Mouse (Mus musculus): ENCODE data around the gene Oxnad1.
"Not testable (repeated sequence)": the region's sequence is repeated elsewhere in the genome, so short reads cannot be mapped to it uniquely, and the experiment has no call there.

The Oxnad1 gene

GRCm38 (mm10) chr14:32084761-32085485, at the start of gene Oxnad1:
TSS of gene Oxnad1 (plus strand) at chr14:32085374.
- DNase-seq = peak; percentile 84

GRCm38 (mm10) chr14:32036482-32036881, 48.7 kb upstream of the Oxnad1 start:
- no peak for DNase-seq

DNA sequence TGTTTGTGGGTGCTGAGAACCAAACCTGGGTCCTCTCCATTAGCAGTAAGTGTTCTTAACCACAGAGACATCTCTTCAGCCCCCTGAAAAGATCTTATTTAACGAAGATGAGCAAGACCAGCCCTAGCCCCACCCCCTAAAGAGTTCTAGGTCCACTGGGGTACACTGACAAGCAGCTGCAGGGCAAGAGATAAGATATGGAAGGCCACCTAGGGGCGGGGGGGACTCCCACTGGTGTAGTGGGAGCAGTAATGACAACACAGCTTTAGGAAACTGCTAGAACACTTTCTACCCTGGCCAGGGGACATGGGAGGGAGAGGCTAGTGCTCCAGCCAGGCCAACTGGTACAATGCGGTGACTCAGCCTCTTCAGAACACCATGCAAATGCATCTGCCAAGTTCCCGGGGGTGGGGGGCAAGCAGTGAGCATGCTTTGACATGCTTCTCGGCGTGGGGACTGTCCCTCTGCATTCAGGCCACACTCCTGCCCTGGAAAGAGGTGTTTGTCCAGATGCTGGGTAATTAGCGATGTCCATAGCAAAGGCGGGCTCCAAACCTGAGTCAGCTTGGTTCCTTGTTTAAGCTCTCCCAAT, 47.4 kb upstream of the Oxnad1 start:
- no peak for DNase-seq

- no peak for DNase-seq
These were observed 43.1 kb upstream of the Oxnad1 start for GRCm38 (mm10) chr14:32042108-32042507.

DNA sequence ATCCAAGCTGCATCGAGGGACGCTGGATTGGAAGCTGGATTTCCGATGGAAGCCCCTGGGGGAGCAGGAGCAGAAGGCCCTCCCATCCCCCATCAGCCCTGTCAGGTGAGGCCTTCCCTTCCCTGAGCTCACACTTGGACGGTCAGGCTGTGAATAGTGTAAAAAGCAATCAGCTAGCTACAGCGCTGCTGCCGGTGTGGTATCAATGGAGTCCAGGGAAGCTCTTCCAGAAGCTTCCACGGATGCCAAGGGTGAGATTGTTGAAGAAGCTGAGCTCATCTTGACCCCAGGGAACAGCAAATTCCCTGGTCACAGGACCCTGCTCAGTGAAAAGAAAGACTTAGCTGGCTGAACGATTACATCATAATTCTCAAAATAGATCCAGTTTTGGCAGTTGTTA, 38.8 kb upstream of the Oxnad1 start:
- no peak for DNase-seq

GRCm38 (mm10) chr14:32050171-32050570, 35.0 kb upstream of the Oxnad1 start:
- no peak for DNase-seq

GRCm38 (mm10) chr14:32053895-32054294, 31.3 kb upstream of the Oxnad1 start:
- DNase-seq = no peak

GRCm38 (mm10) chr14:32054788-32055187, 30.4 kb upstream of the Oxnad1 start:
- no peak for DNase-seq

DNA sequence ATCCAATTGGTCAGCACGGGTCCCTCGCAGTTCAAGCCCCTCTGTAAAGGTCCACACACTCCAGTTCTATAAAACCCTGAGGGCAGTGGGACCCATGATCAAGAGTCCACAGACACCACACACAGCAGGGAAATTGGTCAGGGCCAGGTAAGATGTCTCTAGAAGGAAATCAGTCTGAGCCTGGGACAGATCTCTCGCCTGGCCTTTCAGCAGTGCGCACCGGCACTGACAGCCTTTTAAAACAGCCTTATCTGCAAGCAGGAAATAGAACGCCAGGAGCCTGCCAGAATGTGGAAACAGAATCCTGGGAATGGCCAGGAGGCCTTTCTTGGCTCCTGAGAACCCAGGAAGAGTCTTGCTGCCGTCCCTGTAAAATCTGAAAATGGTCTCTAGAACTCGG, 29.4 kb upstream of the Oxnad1 start:
- DNase-seq = no peak

GRCm38 (mm10) chr14:32056675-32057074, 28.5 kb upstream of the Oxnad1 start:
- DNase-seq = no peak

- DNase-seq = no peak
These were observed 27.5 kb upstream of the Oxnad1 start for GRCm38 (mm10) chr14:32057664-32058063.

- DNase-seq = no peak
These were observed 23.8 kb upstream of the Oxnad1 start for GRCm38 (mm10) chr14:32061398-32061797.

GRCm38 (mm10) chr14:32072807-32073206, 12.4 kb upstream of the Oxnad1 start:
- no peak for DNase-seq

DNA sequence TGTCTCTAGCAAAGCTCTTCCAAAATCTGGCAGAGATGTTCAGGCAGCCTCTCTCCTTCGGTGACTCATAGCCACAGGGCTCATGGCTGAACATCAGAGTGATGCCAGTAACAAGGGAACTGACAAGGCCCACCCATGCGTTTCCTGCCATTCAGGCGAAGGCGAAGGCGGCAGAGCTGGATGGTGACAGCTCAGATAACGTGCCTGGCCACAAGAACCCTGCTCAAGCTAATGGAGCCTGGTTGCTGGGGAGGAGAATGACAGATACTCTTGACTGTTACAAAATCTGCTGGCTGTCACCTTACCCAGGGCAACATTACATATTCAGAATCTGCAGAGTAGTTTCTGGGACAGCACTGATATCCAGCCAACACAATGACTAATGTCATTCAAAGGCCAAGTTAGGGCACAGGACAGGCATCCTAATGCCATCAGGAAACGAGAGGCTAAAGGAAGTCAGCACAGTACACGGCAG, 11.9 kb upstream of the Oxnad1 start:
- DNase-seq = peak; percentile 17

GRCm38 (mm10) chr14:32073901-32074300, 11.3 kb upstream of the Oxnad1 start:
- no peak for DNase-seq

- DNase-seq = peak; percentile 57
These were observed 8.1 kb upstream of the Oxnad1 start for GRCm38 (mm10) chr14:32076896-32077575.

DNA sequence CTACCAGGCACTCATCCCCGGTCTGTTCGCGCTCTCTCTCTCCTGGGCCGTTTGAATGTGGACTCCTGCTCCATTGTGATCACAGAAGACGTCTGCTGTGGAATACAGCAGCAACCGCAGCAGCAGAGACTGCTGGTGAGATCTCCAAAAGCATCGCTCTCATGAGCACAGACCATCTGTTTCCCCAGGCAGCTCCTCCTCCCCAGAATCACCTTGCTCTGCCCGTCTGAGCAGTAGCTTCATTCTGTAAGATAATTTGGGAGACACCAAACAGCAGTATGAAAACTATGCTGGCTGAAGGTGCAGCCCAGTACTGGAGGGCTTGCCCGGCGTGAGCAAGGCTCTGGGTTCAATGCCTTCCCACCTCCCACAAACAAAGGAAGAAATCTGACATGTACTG, 4.1 kb upstream of the Oxnad1 start:
- no peak for DNase-seq

DNA sequence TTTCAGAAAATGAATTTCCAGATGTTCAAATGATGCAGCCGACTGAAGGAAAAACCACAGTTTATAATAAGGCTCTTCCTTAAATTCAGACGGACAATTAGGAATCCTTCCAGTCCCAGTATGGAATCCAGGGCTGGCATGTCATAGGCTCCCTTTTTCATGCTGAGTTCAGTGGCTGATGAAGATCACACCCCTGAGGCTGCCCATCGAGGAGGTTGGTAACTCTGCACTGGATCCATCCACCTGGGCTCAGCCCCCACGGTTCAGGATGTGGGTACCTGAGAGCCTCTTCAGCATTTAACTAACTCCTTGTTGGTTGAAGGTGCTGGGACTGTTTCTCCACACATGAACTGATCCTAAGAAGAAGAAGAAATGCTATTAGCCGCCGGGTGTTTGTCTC, 2.3 kb upstream of the Oxnad1 start:
- DNase-seq = no peak

GRCm38 (mm10) chr14:32083466-32083865, 1.7 kb upstream of the Oxnad1 start:
- no peak for DNase-seq

- peak; percentile 99 for DNase-seq
These were observed 470 bp downstream of the Oxnad1 start, which contains the start of gene Dph3 for GRCm38 (mm10) chr14:32085486-32086201. TSS of gene Dph3 (minus strand) at chr14:32085729.

- DNase-seq = no peak
These were observed 1.1 kb downstream of the Oxnad1 start for GRCm38 (mm10) chr14:32086226-32086625.

DNA sequence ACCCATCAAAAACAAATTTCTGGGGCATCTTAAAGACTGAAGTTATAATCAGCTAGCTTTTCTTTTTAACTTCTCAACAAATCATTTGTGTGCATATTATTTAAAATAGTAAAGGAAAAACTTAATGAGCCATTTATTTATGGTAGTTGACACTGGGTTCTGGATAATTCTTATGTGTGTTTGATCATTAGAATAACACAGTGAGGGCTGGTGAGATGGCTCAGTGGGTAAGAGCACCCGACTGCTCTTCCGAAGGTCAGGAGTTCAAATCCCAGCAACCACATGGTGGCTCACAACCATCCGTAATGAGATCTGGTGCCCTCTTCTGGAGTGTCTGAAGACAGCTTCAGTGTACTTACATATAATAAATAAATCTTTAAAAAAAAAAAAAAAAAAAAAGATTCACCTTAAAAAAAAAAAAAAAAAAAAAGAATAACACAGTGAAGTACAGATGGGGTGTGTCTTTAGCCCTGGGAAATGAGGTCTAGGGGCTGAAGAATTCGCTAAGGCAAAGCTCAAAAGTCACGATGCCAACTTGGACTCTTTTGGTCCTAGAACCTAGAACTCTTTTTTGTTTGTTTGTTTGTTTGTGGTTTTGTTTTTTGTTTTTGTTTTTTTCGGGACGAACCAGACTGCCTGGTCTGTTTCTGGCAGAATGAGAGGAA, 2.5 kb downstream of the Oxnad1 start:
- DNase-seq = not testable (repeated sequence)

DNA sequence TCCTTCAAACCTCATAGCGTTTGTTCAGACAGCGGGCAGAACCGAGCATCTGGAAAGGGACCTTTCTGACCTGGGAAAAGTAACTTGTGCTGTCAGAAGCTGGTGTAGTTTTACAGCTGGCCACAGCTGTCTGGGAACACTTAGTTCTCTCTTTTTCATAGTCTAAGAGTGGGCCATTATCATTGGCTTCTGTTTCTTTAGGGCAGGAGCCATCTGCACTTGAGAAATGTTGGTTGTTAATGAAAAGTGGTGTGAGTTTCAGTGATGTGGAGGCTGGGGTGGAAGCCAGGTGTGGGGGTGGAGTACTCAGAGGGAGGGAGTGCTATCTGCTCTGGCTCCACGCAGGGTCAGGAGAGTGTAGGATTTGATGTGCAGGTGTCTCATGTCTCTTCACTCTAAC, 6.0 kb downstream of the Oxnad1 start:
- DNase-seq = no peak
